Mouse (Mus musculus) G1E (cell line): ENCODE results near the gene Tmem132b. TPM values are rescaled to one million over a fixed set of nuclear protein-coding genes. Genes with fewer than 3 reads are reported as not detected.

Experiments used
- ATAC-seq: 2 replicates; pipeline ENCODE4 v1.8.0; 2016; ENCODE audit warnings: mild to moderate bottlenecking; ENCODE audit not compliant: insufficient number of reproducible peaks, poor library complexity, low FRiP score, severe bottlenecking; ENCODE audit errors: extremely low read depth
- DNase-seq: peaks from one replicate; pipeline ENCODE4 v3.0.0; 2012; ENCODE audit warnings: low spot score
- H3K27me3 ChIP-seq: 2 replicates; pipeline ENCODE4 v1.6.1; 2012; ENCODE audit warnings: mild to moderate bottlenecking, low read length, inconsistent platforms; ENCODE audit not compliant: insufficient read depth
- H3K36me3 ChIP-seq: replicated peaks from 2 replicates; pipeline ENCODE3; 2012; ENCODE audit warnings: mild to moderate bottlenecking, inconsistent platforms
- H3K4me1 ChIP-seq: 2 replicates; pipeline ENCODE4 v1.6.1; 2012; ENCODE audit warnings: low read depth, low read length, inconsistent platforms, mixed read lengths; ENCODE audit not compliant: insufficient read depth
- H3K4me3 ChIP-seq: 2 replicates; pipeline ENCODE4 v1.5.1; 2012; ENCODE audit warnings: low read depth, mild to moderate bottlenecking, inconsistent platforms, low read length, moderate library complexity, mixed read lengths
- H3K9me3 ChIP-seq: replicated peaks from 2 replicates; pipeline ENCODE4 v1.6.1; 2012; ENCODE audit warnings: inconsistent platforms
- CTCF ChIP-seq: IDR thresholded peaks from 2 replicates; pipeline ENCODE4 v1.5.1; 2012; ENCODE audit warnings: low read depth, low read length, inconsistent platforms, mixed read lengths
- GATA1 ChIP-seq: IDR thresholded peaks from 2 replicates; pipeline ENCODE4 v1.6.1; 2012; ENCODE audit warnings: borderline replicate concordance, low read length, inconsistent platforms, mixed read lengths
- GATA2 ChIP-seq: IDR thresholded peaks from 2 replicates; pipeline ENCODE4 v1.6.1; 2012; ENCODE audit warnings: low read depth, low read length, inconsistent platforms, borderline replicate concordance
- POLR2AphosphoS5 ChIP-seq: IDR thresholded peaks from 2 replicates; pipeline ENCODE4 v1.6.1; 2012; ENCODE audit warnings: low read depth, low read length, inconsistent platforms; ENCODE audit not compliant: insufficient replicate concordance
- TAL1 ChIP-seq: conservative IDR thresholded peaks from 2 replicates; pipeline ENCODE4 v1.6.1; 2012; ENCODE audit warnings: low read depth, low read length, inconsistent platforms, mixed read lengths
- polyA plus RNA-seq: library from polyadenylated mRNA; stranded (reverse); fragments of >175 nt; gene quantifications from 2 replicates; pipeline ENCODE4 v1.2.3, GENCODE M21; 2012
- total RNA-seq, 2 experiments: library from RNA; stranded (forward) in 1 of 2; stranded (reverse) in 1 of 2; fragments of 200-1000 nt in 1 of 2; fragments of >200 nt in 1 of 2; fragmentation: Nextera tagmentation in 1 of 2; gene quantifications; 2 replicates each; pipeline ENCODE4 v1.2.3; 2014 to 2017

Tmem132b gene
- total and polyA plus RNA-seq, 3 experiments, result 0.11 TPM; not detected in 2

DNA sequence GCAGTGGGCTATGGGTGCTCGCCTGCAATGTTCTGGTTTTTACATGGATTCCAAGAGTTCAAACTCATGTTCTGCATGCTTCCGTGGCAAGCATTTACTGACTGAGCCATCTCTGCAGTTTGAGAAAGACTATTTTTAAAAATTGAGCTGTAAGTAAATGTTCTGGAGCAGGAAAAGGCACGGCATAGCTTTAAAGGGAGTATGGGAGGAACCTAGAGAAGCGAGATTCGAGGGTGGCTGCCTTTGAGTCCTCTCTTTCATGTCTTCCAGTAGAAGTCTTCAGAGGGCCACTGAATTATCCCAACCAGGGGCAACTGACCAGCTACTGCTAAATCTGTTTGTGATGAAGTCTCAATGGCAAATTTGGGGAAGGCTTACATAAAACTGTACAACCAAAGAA lies 221.0 kb downstream of the Tmem132b start:
- Histone ChIP-seq H3K9me3 (peaks cover 75% of the 10 kb centered on the region), H3K36me3 (no peaks in the 10 kb centered on the region), H3K27me3 (no peaks in the 10 kb centered on the region), H3K4me3 (no peak overlapping the region), H3K4me1 (no peaks in the 10 kb centered on the region)
- DNase-seq, result no peak
- ATAC-seq, result no peak
- TF ChIP-seq GATA2, result no peak
- TF ChIP-seq CTCF, result no peak
- no peak for TF ChIP-seq POLR2AphosphoS5
- no peak for TF ChIP-seq GATA1
- TF ChIP-seq TAL1, result no peak

- DNase-seq, result no peak
- TF ChIP-seq GATA1 (no peak), CTCF (no peak), POLR2AphosphoS5 (no peak), TAL1 (no peak), GATA2 (no peak)
- Histone ChIP-seq H3K4me3 (no peak overlapping the region), H3K9me3 (peaks cover 70% of the 10 kb centered on the region), H3K27me3 (no peaks in the 10 kb centered on the region), H3K36me3 (no peaks in the 10 kb centered on the region), H3K4me1 (no peaks in the 10 kb centered on the region)
- ATAC-seq, result no peak
Observed at GRCm38 (mm10) chr5:125756987-125757530, 225.5 kb downstream of the Tmem132b start.

GRCm38 (mm10) chr5:125758506-125758905 lies 226.9 kb downstream of the Tmem132b start:
- DNase-seq (no peak), ATAC-seq (no peak)
- Histone ChIP-seq H3K36me3 (no peaks in the 10 kb centered on the region), H3K27me3 (no peaks in the 10 kb centered on the region), H3K4me3 (no peak overlapping the region), H3K4me1 (no peaks in the 10 kb centered on the region), H3K9me3 (peaks cover 69% of the 10 kb centered on the region)
- no peak for TF ChIP-seq GATA1
- TF ChIP-seq POLR2AphosphoS5, result no peak
- TF ChIP-seq CTCF, result no peak
- no peak for TF ChIP-seq GATA2
- no peak for TF ChIP-seq TAL1

DNA sequence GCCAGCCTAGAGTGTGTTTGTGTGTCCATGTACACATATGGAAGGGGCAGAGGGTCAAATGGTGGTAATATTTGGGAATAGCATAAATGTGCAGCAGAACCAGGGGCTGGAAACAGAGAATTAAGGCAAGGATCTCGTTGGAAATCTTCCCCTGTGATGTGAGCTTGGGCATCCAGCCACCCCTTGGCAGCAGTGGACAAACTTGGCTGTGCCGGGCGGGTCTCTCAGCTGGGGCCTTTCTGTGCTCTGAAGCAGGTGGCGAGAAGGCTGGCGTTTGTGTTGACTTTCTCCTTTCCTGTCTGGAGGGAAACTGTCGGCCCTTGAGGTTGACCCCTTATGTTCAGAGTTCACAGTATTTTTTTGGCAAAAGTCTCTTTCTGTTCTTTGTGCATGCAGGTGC lies 235.4 kb downstream of the Tmem132b start:
- Histone ChIP-seq H3K27me3 (no peaks in the 10 kb centered on the region), H3K4me3 (no peak overlapping the region), H3K9me3 (peaks cover 78% of the 10 kb centered on the region), H3K36me3 (no peaks in the 10 kb centered on the region), H3K4me1 (no peaks in the 10 kb centered on the region)
- ATAC-seq, result no peak
- TF ChIP-seq GATA1 (no peak), CTCF (no peak), TAL1 (no peak), POLR2AphosphoS5 (no peak), GATA2 (no peak)
- no peak for DNase-seq

GRCm38 (mm10) chr5:125767950-125768349 lies 236.4 kb downstream of the Tmem132b start:
- DNase-seq, result no peak
- ATAC-seq, result no peak
- H3K9me3 ChIP-seq, result peaks cover 74% of the 10 kb centered on the region
- no peaks in the 10 kb centered on the region for H3K36me3 ChIP-seq
- H3K4me3 ChIP-seq, result no peak overlapping the region
- H3K27me3 ChIP-seq, result no peaks in the 10 kb centered on the region
- no peak for TF ChIP-seq POLR2AphosphoS5
- TF ChIP-seq TAL1, result no peak
- no peak for TF ChIP-seq GATA2
- TF ChIP-seq GATA1, result no peak
- TF ChIP-seq CTCF, result no peak
- H3K4me1 ChIP-seq, result no peaks in the 10 kb centered on the region

DNA sequence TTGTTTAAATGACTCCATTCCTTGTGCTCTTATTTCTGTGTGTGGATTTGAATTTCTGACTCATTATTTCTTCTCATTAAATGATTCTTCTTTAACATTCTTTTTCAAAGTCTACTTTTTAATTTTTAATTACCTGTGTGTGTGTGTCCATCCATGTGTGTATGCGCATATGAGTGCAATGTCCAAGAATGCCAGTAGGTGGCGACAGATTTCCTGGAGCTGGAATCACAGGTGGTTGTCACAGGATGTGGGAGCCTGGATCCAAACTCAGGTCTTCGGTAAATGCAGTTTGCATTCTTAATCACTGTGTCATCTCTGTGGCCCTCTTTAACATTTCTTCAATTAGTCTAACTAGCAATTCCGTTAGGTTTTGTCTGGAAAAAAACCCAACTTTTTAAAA lies 240.7 kb downstream of the Tmem132b start:
- peaks cover 51% of the 10 kb centered on the region for H3K9me3 ChIP-seq
- TF ChIP-seq POLR2AphosphoS5 (no peak), GATA2 (no peak), TAL1 (no peak), GATA1 (no peak)
- H3K36me3 ChIP-seq, result no peaks in the 10 kb centered on the region
- ATAC-seq (no peak), DNase-seq (no peak)
- no peaks in the 10 kb centered on the region for H3K27me3 ChIP-seq
- H3K4me1 ChIP-seq, result no peaks in the 10 kb centered on the region
- no peak overlapping the region for H3K4me3 ChIP-seq

GRCm38 (mm10) chr5:125772756-125773155 lies 241.2 kb downstream of the Tmem132b start:
- no peak for DNase-seq
- Histone ChIP-seq H3K27me3 (no peaks in the 10 kb centered on the region), H3K9me3 (peaks cover 54% of the 10 kb centered on the region), H3K4me3 (no peak overlapping the region), H3K36me3 (no peaks in the 10 kb centered on the region), H3K4me1 (no peaks in the 10 kb centered on the region)
- TF ChIP-seq GATA1 (no peak), POLR2AphosphoS5 (no peak), CTCF (no peak), GATA2 (no peak), TAL1 (no peak)
- ATAC-seq, result no peak
